Mouse (Mus musculus): ENCODE results near the gene Exoc7.

The Exoc7 gene

DNA sequence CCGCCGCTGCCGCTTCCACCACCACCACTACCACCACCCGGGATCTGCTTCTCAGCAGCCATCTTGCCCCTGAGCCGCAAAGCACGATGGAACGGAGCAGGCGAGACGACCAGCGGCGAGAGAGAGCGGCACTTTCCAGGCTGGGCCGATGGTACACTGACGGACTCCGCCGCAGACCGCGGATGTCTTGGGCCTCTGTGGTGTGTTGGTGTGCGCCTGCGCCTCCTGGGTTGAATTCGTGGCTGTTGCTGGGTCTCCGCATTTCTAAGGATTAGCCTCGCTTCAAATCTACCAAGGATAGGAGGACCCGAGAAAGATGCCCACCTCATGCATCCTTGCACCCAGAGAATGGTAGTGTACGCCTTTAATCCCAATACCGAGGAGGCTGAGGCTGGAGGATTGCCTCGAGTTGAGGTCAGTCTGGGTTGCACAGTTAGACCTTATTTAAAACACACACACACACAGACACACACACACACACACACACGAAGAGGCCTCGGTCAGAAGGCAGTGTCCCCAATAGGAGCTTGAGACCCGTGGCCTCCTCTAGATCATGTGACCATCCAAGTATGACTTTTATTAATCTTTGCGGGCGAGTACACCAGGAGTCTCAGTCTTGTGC lies 32.9 kb downstream of the Exoc7 start, which contains the start of gene Srp68:
Srp68 (minus strand) TSS at position 173 of the 622 bp plus-strand sequence.
- DNase-seq: peak; percentile 90

GRCm38 (mm10) chr11:116273469-116274044 lies 33.5 kb downstream of the Exoc7 start:
- peak; percentile 30 for DNase-seq

- DNase-seq: no peak
Observed at GRCm38 (mm10) chr11:116272589-116273468, 34.2 kb downstream of the Exoc7 start.

DNA sequence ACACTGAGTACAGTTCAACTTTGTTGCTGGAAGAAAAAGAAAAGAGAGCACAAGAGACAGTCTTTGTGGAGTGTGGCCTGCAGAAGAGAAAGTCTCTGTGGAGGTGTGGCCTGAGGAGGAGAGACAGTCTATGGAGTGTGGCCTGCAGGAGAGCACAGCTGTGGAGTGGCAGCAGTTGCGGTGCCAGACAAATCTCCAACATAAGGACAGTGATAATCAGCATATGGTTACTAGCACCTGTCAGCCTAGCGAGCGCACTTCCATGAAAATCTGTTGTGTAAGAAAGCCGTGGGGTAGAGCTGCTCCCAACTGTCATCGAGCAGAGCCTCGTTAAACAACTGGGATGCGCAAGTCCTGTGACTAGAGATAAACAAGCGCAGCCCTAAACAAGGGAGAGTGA lies 37.5 kb downstream of the Exoc7 start:
- DNase-seq: no peak

DNA sequence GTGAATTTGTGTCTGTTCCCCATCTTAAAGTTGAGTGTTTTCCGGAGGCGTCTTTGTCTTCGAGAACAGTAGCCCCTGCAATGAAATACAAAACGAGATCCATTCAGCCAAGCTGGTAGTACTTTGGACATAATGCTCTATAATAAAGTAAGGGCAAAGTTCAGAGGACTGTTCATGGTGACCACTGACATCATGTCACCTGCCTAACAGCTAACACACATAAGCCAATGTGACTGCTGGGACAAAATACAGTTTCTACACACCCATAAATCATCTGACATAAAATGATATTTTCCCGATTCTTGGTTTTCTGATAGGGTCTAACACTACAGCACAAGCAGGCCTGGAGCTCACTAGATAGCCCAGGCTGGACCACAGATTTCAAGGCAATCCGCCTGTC lies 38.7 kb downstream of the Exoc7 start:
- DNase-seq: no peak

DNA sequence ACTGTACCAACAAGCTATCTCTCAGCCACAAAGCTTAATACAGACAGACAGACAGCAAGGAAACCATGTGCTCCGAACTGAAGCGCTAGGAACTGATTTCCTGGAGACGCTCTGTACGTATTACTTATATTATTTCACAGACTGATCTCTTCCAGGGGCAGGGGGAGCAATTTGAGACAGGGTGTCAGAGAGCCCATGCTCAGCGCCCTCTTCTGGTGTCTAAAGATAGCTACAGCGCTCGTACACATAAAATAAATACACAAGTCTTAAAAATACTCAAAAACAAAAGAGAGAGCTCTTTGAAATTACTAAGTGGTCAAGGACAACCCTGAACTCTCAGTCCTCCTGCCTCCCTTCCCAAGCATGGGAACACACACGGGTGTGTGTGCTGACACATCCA lies 39.4 kb downstream of the Exoc7 start:
- no peak for DNase-seq

- DNase-seq: no peak
Observed at GRCm38 (mm10) chr11:116265850-116266249, 41.2 kb downstream of the Exoc7 start.

GRCm38 (mm10) chr11:116265352-116265751 lies 41.7 kb downstream of the Exoc7 start:
- no peak for DNase-seq

- no peak for DNase-seq
Observed at GRCm38 (mm10) chr11:116260259-116260658, 46.8 kb downstream of the Exoc7 start.

DNA sequence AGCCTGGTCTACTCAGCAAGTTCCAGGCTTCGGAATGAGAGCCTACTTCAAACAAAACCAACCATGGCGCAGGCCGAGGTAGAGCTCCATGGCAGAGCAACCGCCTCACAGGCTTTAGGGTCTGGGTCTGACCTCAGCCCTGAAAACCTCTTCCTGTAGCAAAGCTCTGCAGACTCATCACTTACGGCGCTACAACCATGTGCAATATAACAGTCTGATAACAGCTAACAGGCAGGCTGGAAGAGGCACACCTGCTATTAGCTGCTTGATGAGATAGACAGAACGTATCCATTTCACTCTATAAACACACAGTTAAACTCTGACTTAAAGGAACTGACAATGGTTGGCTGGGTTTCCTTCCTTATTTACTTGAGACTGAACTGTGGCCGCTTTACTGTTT lies 47.6 kb downstream of the Exoc7 start:
- DNase-seq: no peak

DNA sequence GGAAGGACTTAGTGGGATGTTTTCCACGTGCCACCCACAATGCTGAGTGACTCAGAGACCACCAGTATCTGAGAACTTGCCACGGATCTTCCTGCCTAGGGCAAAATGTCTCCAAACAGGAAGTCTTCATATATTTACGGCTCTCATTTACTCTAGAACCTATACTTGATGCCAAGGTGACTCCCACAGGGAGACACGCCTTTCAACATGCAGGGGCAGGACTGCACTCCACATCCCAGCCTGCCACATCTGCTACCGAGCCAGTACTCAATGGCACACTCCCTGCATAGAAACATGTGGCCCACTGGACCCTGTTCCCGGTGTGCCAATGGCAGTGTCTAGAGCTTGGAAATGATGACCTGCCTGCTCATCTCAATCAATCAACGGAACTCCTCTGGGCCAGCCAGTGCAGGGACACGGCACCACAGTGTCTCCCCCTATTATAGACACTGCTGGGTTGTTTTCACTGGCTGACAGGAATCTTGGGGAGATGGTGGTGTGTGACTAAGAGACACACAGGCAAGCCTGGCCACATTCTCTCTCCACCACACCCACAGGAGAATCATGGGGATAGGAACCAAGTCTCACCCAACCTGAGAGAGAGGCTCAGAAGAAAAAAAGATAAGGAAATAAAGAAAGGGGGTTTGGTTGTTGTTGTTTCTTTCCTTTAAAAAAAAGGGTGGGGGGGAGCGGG lies 50.9 kb downstream of the Exoc7 start:
- no peak for DNase-seq

DNA sequence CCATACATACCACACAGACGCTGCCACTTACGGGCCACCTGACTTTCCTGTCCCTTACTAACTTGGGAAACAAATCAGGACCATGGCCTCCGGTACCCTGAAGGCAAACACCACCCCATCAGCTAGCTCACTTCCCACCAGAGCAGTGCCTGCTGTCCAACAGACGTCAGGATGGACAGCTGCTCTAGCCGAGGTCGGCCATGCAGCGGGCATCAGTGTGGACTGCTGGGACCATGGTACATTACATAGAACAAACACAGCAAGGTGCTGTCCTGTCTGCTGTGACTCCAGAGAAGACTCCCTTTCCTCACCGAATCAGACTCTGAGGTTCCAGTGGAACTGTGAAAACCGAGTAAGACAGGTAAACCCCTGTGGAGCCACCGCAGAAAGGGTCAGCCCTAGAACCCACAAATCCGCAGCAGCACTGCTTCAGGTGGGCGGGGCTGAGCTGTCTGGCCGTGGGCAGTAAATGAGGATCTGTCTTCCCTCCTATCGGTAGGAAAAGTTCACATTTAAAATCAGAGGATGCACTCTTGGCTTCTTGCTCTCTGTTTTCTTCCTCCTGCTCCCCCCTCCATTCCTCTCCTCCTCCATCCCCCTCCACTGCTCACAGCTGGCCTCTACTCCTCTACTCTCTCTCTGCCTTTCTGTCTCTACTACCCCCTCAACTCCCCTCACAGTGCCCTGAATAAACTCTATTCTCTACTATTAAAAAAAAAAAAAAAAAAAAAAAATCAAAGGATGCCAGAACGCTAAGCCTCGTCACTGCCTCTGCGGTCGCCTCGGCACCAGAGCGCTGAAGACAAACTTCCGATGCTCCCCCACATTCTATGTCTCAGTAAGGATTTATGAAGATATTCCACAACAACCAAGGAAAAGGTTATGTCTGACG lies 51.7 kb downstream of the Exoc7 start:
- no peak for DNase-seq

DNA sequence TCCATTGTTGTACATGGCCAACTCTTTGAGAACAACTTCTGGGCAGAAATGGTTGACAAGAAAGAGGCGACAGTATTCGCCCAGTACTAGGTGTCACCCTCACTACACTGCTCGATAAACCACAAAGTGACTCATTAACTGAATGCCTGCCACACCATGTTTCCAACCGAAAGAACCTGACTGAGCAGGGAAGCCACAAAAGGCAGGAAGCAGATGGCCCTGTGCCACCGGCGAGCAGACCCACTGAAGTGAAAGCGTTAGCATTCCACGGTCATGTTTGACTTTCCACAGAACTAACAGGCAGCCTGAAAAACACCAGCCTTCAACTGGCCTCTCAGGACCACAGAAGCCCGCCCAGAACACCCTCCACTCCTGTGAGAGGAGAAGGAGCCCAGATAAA lies 52.4 kb downstream of the Exoc7 start:
- no peak for DNase-seq

DNA sequence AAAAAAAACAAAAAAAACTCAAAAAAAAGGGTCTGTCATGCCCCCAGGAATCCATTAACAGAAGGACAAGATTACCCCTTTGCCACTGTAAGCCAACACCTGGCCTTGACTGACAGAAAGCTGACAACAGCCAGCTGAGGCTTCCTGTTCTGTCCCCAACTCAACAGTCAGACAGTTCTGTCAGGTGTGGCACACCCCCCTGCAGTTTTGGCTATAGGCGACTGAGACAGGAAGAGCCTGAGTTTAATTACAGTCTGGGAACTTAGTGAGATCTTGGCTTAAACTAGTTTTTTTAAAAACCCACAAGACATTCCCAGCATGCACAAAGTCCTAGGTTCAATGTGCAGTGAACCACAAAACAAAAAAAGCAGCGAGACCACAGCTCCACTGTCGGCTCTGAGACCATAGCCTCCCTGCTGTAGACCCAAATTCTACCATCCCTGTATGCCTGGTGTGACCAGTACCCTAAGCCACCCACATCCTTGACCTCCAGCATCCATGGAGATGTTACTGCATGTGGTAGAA lies 53.9 kb downstream of the Exoc7 start:
- DNase-seq: no peak

DNA sequence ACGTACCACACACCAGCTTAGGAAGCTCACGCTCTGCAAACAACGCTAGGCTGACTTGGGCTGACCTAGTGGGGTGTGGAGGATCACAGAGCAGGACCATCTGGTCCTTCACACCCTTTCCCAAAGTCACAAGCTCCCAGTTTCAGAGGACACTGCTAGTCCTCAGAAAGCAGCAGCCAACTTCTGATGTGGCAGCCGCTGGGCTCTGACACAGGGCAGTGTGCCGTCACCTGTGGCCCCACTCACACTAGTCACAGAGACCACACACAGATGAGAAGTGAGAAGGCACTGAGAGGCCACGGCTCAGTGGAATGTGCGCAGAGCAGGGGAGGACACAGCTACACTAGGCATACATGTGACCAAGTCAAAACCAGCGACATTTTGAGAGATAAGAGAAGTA lies 56.1 kb downstream of the Exoc7 start:
- DNase-seq: no peak

DNA sequence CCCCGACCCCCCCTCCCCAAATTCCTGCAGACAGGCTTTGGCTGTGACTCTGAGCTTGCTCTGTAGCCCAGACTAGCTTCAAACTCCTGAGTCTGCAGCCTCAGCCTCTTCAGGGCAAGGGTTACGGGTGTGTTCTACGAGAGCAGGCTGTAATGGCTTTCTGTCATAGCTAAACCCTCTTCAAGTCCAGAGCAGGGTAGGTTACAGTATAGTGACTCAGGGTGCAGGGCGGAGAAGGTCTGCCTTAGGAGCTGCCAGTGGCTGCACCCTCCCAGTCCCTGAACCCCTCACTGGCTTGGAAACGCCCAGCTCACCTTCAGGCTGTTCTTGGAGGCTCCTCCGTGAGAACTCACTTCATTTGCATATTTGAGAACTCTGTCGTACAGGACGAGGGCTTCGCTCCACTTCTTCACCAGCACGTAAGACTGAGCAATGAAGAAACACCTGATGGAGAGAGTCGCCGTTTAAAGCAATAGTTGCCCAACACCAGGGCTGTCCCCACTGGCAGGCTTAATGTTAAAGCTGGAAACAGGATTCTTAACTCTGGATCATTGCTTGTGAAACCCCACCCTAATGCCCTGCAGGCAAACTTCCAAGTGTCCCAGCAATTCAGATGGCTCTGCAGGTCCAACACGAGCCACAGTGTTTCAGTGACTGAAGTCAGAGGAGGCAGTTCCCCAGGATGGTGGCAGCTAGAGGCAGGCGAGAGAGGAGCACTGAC lies 59.4 kb downstream of the Exoc7 start:
- DNase-seq: no peak

GRCm38 (mm10) chr11:116245616-116246015 lies 61.4 kb downstream of the Exoc7 start:
- no peak for DNase-seq

- no peak for DNase-seq
Observed at GRCm38 (mm10) chr11:116244580-116244979, 62.5 kb downstream of the Exoc7 start.

GRCm38 (mm10) chr11:116241744-116242235 lies 65.2 kb downstream of the Exoc7 start:
- no peak for DNase-seq

GRCm38 (mm10) chr11:116239797-116240196 lies 67.2 kb downstream of the Exoc7 start:
- no peak for DNase-seq

Data from cerebellum, adult 11-12 months (tissue).